Mouse (Mus musculus) erythroblast, embryonic 14.5 days (primary cell): ENCODE results near the gene Heatr3.

Experiments
- GATA1 ChIP-seq: IDR thresholded peaks from 2 replicates; pipeline ENCODE4 v1.6.1; 2012; ENCODE audit warnings: low read length, inconsistent platforms, mixed read lengths
- TAL1 ChIP-seq: IDR thresholded peaks from 3 replicates; pipeline ENCODE4 v1.6.1; 2012; ENCODE audit warnings: low read length, inconsistent platforms, mixed read lengths

DNA sequence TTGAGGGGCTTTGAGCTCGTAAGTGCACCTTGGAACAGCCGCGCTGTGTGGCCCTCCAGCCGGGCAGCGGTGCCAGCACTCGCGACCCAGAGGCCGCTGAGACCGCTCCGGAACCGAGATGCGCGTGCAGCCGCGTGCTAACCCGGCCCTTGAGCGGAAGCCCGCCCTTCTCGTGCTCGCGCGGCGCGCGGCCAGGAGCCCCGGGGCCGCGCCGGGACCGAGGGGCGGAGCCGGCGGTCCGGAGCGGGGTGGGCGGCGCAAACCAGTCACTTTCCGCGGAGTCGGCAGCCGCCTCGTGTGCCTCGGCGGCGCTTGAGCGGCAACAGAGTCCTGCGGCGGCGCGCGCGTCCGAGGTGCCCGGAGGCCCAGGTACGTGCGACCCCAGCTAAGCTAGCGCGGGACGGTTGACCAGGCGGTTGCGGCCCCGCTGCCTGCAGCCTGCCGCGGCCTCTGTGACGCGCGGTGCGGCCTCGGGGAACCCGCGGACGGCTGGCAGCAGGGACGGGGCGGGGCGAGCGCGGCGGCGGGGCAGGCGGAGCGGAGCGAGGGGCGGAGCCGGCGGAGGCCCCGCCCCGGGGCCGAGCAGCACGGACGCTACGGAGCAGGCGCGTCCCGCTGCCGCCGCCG lies 61.4 kb downstream of the Heatr3 start, which contains the start of gene Tent4b:
- TF ChIP-seq GATA1 (no peak), TAL1 (no peak)
